Mouse (Mus musculus): ENCODE data around the gene Lbhd2. TPM values are rescaled to one million over a fixed set of nuclear protein-coding genes. Genes with fewer than 3 reads are reported as not detected.

Lbhd2 gene
- total RNA-seq, 1 experiment, result 0.36 TPM

GRCm38 (mm10) chr12:111375559-111375958 lies 31.1 kb upstream of the Lbhd2 start:
- DNase-seq (ENCODE audit: low read depth, low spot score), result no peak
- Histone ChIP-seq H3K9ac (ENCODE audit: insufficient read depth, low read depth, low read length, poor library complexity, severe bottlenecking) (peak overlapping the region; percentile 27; the same call in 1 of the 2 replicates), H3K4me1 (ENCODE audit: control insufficient read depth in 2 of 2, insufficient read depth in 2 of 2, low read length in 2 of 2, poor library complexity in 1 of 2) (peaks cover 5 to 7% of the 10 kb centered on the region in 2 experiments), H3K9me3 (ENCODE audit: control insufficient read depth, insufficient read depth, low read depth, low read length) (no peaks in the 10 kb centered on the region), H3K36me3 (ENCODE audit: control insufficient read depth, insufficient read depth, low read length, poor library complexity, severe bottlenecking) (no peaks in the 10 kb centered on the region), H3K27ac (ENCODE audit: insufficient read depth, low read depth, low read length, poor library complexity, severe bottlenecking) (no peak overlapping the region), H3K4me3 (ENCODE audit: insufficient read depth in 1 of 2, low read depth in 1 of 2, low read length in 2 of 2, poor library complexity in 1 of 2, severe bottlenecking in 1 of 2) (peak overlapping the region; percentile 9 to 82; a peak in 1 of 4 replicates)
- in situ Hi-C loops (cut with MboI; ENCODE audit: low sequenced_read_pairs in 2 of 2, unreplicated experiment in 2 of 2), result no loop called here
- TF ChIP-seq MAFK (IDR thresholded peaks at IDR 0.05; ENCODE audit: insufficient read depth, low read depth, low read length), result no peak
- no peak for TF ChIP-seq CHD2 (IDR thresholded peaks at IDR 0.05; ENCODE audit: low read depth, low read length)
- TF ChIP-seq ZC3H11A (IDR thresholded peaks at IDR 0.05; ENCODE audit: borderline replicate concordance, low read depth, low read length), result no peak
- no peak for TF ChIP-seq HCFC1 (IDR thresholded peaks at IDR 0.05; ENCODE audit: borderline replicate concordance, insufficient read depth, low read length)
- no peak for TF ChIP-seq ZNF384 (IDR thresholded peaks at IDR 0.05; ENCODE audit: low read depth, low read length)

GRCm38 (mm10) chr12:111376053-111376452 lies 30.6 kb upstream of the Lbhd2 start:
- no peak for DNase-seq (ENCODE audit: low read depth, low spot score)
- H3K4me3 ChIP-seq (ENCODE audit: insufficient read depth in 1 of 2, low read depth in 1 of 2, low read length in 2 of 2, poor library complexity in 1 of 2, severe bottlenecking in 1 of 2), result peak overlapping the region; percentile 79 to 82; a peak in 3 of 4 replicates
- in situ Hi-C loops (cut with MboI; ENCODE audit: low sequenced_read_pairs in 2 of 2, unreplicated experiment in 2 of 2), result no loop called here
- TF ChIP-seq HCFC1 (IDR thresholded peaks at IDR 0.05; ENCODE audit: borderline replicate concordance, insufficient read depth, low read length), result no peak
- H3K9me3 ChIP-seq (ENCODE audit: control insufficient read depth, insufficient read depth, low read depth, low read length), result no peaks in the 10 kb centered on the region
- peak overlapping the region; percentile 27; the same call in 1 of the 2 replicates for H3K9ac ChIP-seq (ENCODE audit: insufficient read depth, low read depth, low read length, poor library complexity, severe bottlenecking)
- H3K36me3 ChIP-seq (ENCODE audit: control insufficient read depth, insufficient read depth, low read length, poor library complexity, severe bottlenecking), result no peaks in the 10 kb centered on the region
- H3K27ac ChIP-seq (ENCODE audit: insufficient read depth, low read depth, low read length, poor library complexity, severe bottlenecking), result no peak overlapping the region
- H3K4me1 ChIP-seq (ENCODE audit: control insufficient read depth in 2 of 2, insufficient read depth in 2 of 2, low read length in 2 of 2, poor library complexity in 1 of 2), result peaks cover 5 to 6% of the 10 kb centered on the region in 2 experiments

GRCm38 (mm10) chr12:111376826-111377331 lies 29.7 kb upstream of the Lbhd2 start:
- DNase-seq (ENCODE audit: low read depth, low spot score), result no peak
- TF ChIP-seq HCFC1 (IDR thresholded peaks at IDR 0.05; ENCODE audit: borderline replicate concordance, insufficient read depth, low read length) (no peak), ZC3H11A (IDR thresholded peaks at IDR 0.05; ENCODE audit: borderline replicate concordance, low read depth, low read length) (no peak), CHD2 (IDR thresholded peaks at IDR 0.05; ENCODE audit: low read depth, low read length) (no peak), MAFK (IDR thresholded peaks at IDR 0.05; ENCODE audit: insufficient read depth, low read depth, low read length) (no peak), ZNF384 (IDR thresholded peaks at IDR 0.05; ENCODE audit: low read depth, low read length) (no peak)
- H3K9ac ChIP-seq (ENCODE audit: insufficient read depth, low read depth, low read length, poor library complexity, severe bottlenecking), result peak overlapping the region; percentile 82
- in situ Hi-C loops (cut with MboI; ENCODE audit: low sequenced_read_pairs in 2 of 2, unreplicated experiment in 2 of 2), result no loop called here
- H3K4me3 ChIP-seq (ENCODE audit: insufficient read depth in 1 of 2, low read depth in 1 of 2, low read length in 2 of 2, poor library complexity in 1 of 2, severe bottlenecking in 1 of 2), result peak overlapping the region; percentile 79 to 82
- H3K4me1 ChIP-seq (ENCODE audit: control insufficient read depth in 2 of 2, insufficient read depth in 2 of 2, low read length in 2 of 2, poor library complexity in 1 of 2), result peaks cover 5 to 6% of the 10 kb centered on the region in 2 experiments
- H3K9me3 ChIP-seq (ENCODE audit: control insufficient read depth, insufficient read depth, low read depth, low read length), result no peaks in the 10 kb centered on the region
- peak overlapping the region; percentile 14; the same call in 1 of the 2 replicates for H3K27ac ChIP-seq (ENCODE audit: insufficient read depth, low read depth, low read length, poor library complexity, severe bottlenecking)
- H3K36me3 ChIP-seq (ENCODE audit: control insufficient read depth, insufficient read depth, low read length, poor library complexity, severe bottlenecking), result no peaks in the 10 kb centered on the region

GRCm38 (mm10) chr12:111377376-111377973 lies 29.1 kb upstream of the Lbhd2 start, which contains the start of gene Cdc42bpb:
Gene Cdc42bpb (minus strand): TSS chr12:111377718.
- Histone ChIP-seq H3K36me3 (ENCODE audit: control insufficient read depth, insufficient read depth, low read length, poor library complexity, severe bottlenecking) (no peaks in the 10 kb centered on the region), H3K9me3 (ENCODE audit: control insufficient read depth, insufficient read depth, low read depth, low read length) (no peaks in the 10 kb centered on the region), H3K4me3 (ENCODE audit: insufficient read depth in 1 of 2, low read depth in 1 of 2, low read length in 2 of 2, poor library complexity in 1 of 2, severe bottlenecking in 1 of 2) (peak within 1 kb of the TSS; percentile 82 to 98), H3K4me1 (ENCODE audit: control insufficient read depth in 2 of 2, insufficient read depth in 2 of 2, low read length in 2 of 2, poor library complexity in 1 of 2) (peaks cover 5 to 6% of the 10 kb centered on the region in 2 experiments), H3K27ac (ENCODE audit: insufficient read depth, low read depth, low read length, poor library complexity, severe bottlenecking) (peak within 1 kb of the TSS; percentile 82), H3K9ac (ENCODE audit: insufficient read depth, low read depth, low read length, poor library complexity, severe bottlenecking) (peak within 1 kb of the TSS; percentile 97)
- TF ChIP-seq HCFC1 (IDR thresholded peaks at IDR 0.05; ENCODE audit: borderline replicate concordance, insufficient read depth, low read length) (peak; percentile 76), ZNF384 (IDR thresholded peaks at IDR 0.05; ENCODE audit: low read depth, low read length) (no peak), MAFK (IDR thresholded peaks at IDR 0.05; ENCODE audit: insufficient read depth, low read depth, low read length) (no peak)
- DNase-seq (ENCODE audit: low read depth, low spot score), result peak; percentile 71
- in situ Hi-C loops (cut with MboI; ENCODE audit: low sequenced_read_pairs in 2 of 2, unreplicated experiment in 2 of 2), result no loop called here

Data from ES-E14 (cell line).